Mouse (Mus musculus) testis, adult 2 months (tissue): ENCODE results near the gene Thra.

Experiments used
- CTCF ChIP-seq: fragments of 200-500 bp; IDR thresholded peaks from 2 replicates; pipeline ENCODE4 v1.5.1; 2012; ENCODE audit warnings: low read depth, mild to moderate bottlenecking, inconsistent platforms, low read length, moderate library complexity; ENCODE audit not compliant: control insufficient read depth, insufficient read depth, insufficient replicate concordance
- POLR2A ChIP-seq: fragments of 200-500 bp; IDR thresholded peaks from 2 replicates; pipeline ENCODE4 v1.6.1; 2012; ENCODE audit warnings: low read depth, mild to moderate bottlenecking, inconsistent platforms, low read length, moderate library complexity; ENCODE audit not compliant: control insufficient read depth

DNA sequence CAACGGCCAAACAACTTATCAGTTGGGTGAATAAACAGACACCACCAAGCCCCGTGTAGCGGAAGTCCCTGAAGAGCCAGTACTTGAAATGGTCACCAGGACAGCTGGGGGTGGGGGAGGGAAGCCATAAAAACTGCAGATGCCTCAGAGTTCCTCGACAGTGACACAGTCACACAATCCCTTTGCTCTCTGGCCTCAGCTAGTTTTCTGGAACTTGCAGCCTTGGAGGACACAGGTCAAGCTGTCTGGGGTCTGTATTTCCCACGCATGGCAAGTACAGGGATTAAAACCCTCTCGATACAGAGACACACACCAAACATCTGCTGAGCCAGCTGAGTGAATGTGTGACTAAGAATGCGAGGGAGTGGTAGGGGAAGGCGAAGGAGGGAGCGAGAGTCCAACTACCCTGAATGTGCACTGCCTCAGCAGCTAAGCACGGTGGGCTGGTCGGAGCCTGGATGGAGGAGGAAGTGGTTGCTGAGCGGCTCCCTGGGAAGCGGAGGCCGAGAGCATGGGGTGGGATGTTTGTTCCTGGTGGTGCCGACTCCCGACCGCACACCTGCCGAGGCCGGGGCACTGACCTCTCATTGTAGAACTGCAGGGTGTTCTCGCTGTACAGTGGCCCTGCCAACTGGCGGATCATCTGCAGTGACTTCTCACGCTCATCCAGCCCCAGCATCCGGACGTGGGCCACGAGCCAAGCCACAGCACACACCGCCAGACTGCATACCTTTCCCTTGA lies 31.3 kb upstream of the Thra start:
- TF ChIP-seq CTCF (no peak), POLR2A (no peak)
